Comparison of ENCODE assay signal across 9 mouse cellular contexts in the genomic region with DNA sequence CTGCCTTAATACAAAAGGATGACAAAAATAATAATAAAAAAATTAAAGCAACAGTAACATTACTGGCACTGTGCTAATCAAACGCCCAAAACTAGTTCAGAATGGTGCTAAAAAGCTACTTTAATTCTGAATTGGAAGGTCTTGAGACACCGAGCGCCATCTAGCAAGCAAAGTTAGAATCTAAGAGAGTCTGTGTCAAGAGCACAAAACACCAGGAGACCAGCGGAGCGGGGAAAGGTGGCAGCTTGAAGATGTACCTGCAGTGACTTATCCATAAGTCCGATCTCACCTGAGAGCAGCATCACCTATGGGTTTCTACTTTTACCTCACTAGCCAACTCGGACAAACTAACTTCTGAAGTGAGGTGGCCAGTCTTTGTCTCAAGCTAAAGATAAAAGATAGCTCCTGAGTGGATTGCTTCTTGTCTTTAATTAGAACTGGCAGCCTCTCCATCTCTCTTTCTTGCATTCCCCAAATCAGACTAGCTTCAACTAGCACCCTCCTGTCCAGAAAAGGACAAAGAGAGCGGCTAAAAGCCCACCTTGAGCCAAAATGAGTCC. TPM values are rescaled to one million over a fixed set of nuclear protein-coding genes. Genes with fewer than 3 reads are reported as not detected.
DNase-seq lines count a peak whose midpoint lies in the region; ATAC-seq and TF ChIP-seq lines count a peak whose summit lies in the region.
"Had no signal": no experiment of that assay in that cellular context is flagged by ENCODE, and none has a peak within 500 bp of the region (broad histone marks: within the 10 kb centered on the region; RNA-seq: fewer than 3 reads in every experiment).

No protein-coding gene starts in this region.

- no peak overlapping the region for H3K27ac ChIP-seq in heart, embryonic 12.5 days (ENCODE audit: poor library complexity, severe bottlenecking)
- no peak overlapping the region for H3K27ac ChIP-seq in hindbrain, embryonic 14.5 days
- H3K27ac ChIP-seq in thymus, adult 2 months (ENCODE audit: control insufficient read depth, insufficient read depth, low read length), result no peak overlapping the region

- DNase-seq in heart, postnatal 10 days, result peak; percentile 34
- peak; percentile 66 for DNase-seq in right cerebral cortex, adult 18-20 months
- DNase-seq in right cerebral cortex, postnatal 25 days, result no peak
- DNase-seq in hindbrain, embryonic 14.5 days (ENCODE audit: low spot score), result peak; percentile 78
- DNase-seq in thymus, adult 2 months, result no peak
- no peak for DNase-seq in adrenal gland, postnatal 10 days
- DNase-seq: right cerebral cortex, postnatal 4 days had no signal

- no peak for TF ChIP-seq CTCF in thymus, adult 2 months (IDR thresholded peaks at IDR 0.05; ENCODE audit: borderline replicate concordance, control insufficient read depth, extremely low read depth, insufficient read depth, low read length, poor library complexity)

- TF ChIP-seq POLR2A in thymus, adult 2 months (IDR thresholded peaks at IDR 0.05; ENCODE audit: control insufficient read depth, extremely low read depth, insufficient read depth, low read length, poor library complexity), result no peak

- ATAC-seq in heart, embryonic 12.5 days (ENCODE audit: insufficient number of reproducible peaks, low FRiP score), result no peak
- ATAC-seq in hindbrain, embryonic 14.5 days (ENCODE audit: low FRiP score), result no peak
- no peak for ATAC-seq in inflammation-experienced regulatory T-cells, adult 6 months

- intact Hi-C loops in heart, postnatal 10 days (cut with DNase I), result no loop called here

- no peaks in the 10 kb centered on the region for H3K9me3 ChIP-seq in heart, embryonic 12.5 days (replicated peaks)
- no peaks in the 10 kb centered on the region for H3K9me3 ChIP-seq in hindbrain, embryonic 14.5 days (ENCODE audit: control insufficient read depth, low read length)

- peaks cover 72% of the 10 kb centered on the region for H3K27me3 ChIP-seq in heart, embryonic 12.5 days (replicated peaks)
- H3K27me3 ChIP-seq in hindbrain, embryonic 14.5 days (ENCODE audit: control insufficient read depth, insufficient read depth, low read length), result peaks cover 68% of the 10 kb centered on the region
- H3K27me3 ChIP-seq in thymus, adult 2 months (ENCODE audit: control insufficient read depth, insufficient read depth, low read length), result peaks cover 9% of the 10 kb centered on the region

- no peaks in the 10 kb centered on the region for H3K36me3 ChIP-seq in heart, embryonic 12.5 days
- H3K36me3 ChIP-seq in hindbrain, embryonic 14.5 days (replicated peaks; ENCODE audit: control insufficient read depth, insufficient read depth), result no peaks in the 10 kb centered on the region
- no peaks in the 10 kb centered on the region for H3K36me3 ChIP-seq in thymus, adult 2 months (ENCODE audit: control insufficient read depth, insufficient read depth, low read length)

- H3K9ac ChIP-seq in heart, embryonic 12.5 days, result no peak overlapping the region
- peak overlapping the region; percentile 4 for H3K9ac ChIP-seq in hindbrain, embryonic 14.5 days

- under 1% methylated on average over 8 of the region's 8 CpGs for WGBS in heart, embryonic 12.5 days
- 3% methylated on average over 8 of the region's 8 CpGs for WGBS in hindbrain, embryonic 14.5 days
- WGBS in thymus, adult 2 months, result 7% methylated on average over 8 of the region's 8 CpGs

- peaks cover 8% of the 10 kb centered on the region for H3K4me1 ChIP-seq in heart, embryonic 12.5 days (replicated peaks)
- H3K4me1 ChIP-seq in hindbrain, embryonic 14.5 days (replicated peaks; ENCODE audit: control insufficient read depth, insufficient read depth, low read length), result peaks cover 10% of the 10 kb centered on the region
- no peaks in the 10 kb centered on the region for H3K4me1 ChIP-seq in thymus, adult 2 months (replicated peaks; ENCODE audit: control insufficient read depth, insufficient read depth, low read length)

- H3K4me2 ChIP-seq in heart, embryonic 12.5 days, result no peak overlapping the region
- peak overlapping the region; percentile 35 for H3K4me2 ChIP-seq in hindbrain, embryonic 14.5 days (replicated peaks)

- no peak overlapping the region for H3K4me3 ChIP-seq in heart, embryonic 12.5 days
- peak overlapping the region; percentile 12 for H3K4me3 ChIP-seq in hindbrain, embryonic 14.5 days (replicated peaks; ENCODE audit: low read length)
- H3K4me3 ChIP-seq in thymus, adult 2 months (ENCODE audit: control insufficient read depth, insufficient read depth, low read length), result no peak overlapping the region

RNA-seq across cellular contexts. Expression of a gene that starts 23.7 kb away (rescaled TPM):
- 1 to 10 TPM; 6.2 to 6.7 TPM for total RNA-seq in heart, postnatal 10 days (2021)
- 5.0 and 6.7 TPM in 2 replicates for polyA plus RNA-seq in heart, embryonic 12.5 days (2016; fragmentation: Nextera tagmentation; extraction: Ambion mirVana)
- polyA plus RNA-seq in hindbrain, embryonic 14.5 days (2014; fragmentation: Nextera tagmentation; extraction: Ambion mirVana), result 64.3 and 70.7 TPM in 2 replicates
- polyA plus RNA-seq in thymus, adult 2 months (2012; rRNA removed), result 9.2 and 11.6 TPM in 2 replicates
- not detected for polyA plus RNA-seq in inflammation-experienced regulatory T-cells, adult 6 months (2017; shearing (Covaris generic))
- total RNA-seq in adrenal gland, postnatal 10 days (2021), result 10 to 100 TPM; 15.0 to 18.4 TPM

Comparison
In these comparisons a context has a peak if more than half of its experiments do, and no peak if none do; other contexts are left out.
1. DNase-seq: peak in heart, postnatal 10 days (2 of 2), right cerebral cortex, adult 18-20 months (single experiment) and hindbrain, embryonic 14.5 days (single experiment); none in right cerebral cortex, postnatal 25 days (single experiment), thymus, adult 2 months (single experiment) and adrenal gland, postnatal 10 days (single experiment).